Mouse (Mus musculus): ENCODE measurements at regions not wholly inside any gene's neighbourhood (a gene's known extent, or its start where the extent isn't known, plus 50 kb on each side); places are given as distances from the start of the nearest gene placed in this dataset.

DNA sequence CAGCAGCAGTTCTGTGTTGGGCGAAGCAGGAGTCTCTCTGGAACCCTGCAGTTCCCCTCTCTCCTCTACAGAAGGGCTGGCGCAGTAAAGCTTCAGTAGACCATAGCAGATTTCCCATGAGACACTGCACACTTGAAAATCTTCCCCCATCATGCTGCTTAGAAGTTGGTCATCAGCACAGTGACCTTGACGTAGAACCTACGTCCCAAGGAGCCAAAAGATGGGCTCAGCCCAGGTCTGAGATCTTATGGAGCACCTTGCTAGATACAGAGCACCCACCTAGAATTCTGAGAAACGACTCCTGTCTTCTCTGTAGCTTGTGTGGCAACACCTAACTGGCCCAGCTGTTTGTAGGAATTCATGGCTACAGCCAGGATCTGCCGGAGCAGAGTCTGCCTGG lies 51.7 kb upstream of the Hmga2 start:
- H3K4me3 ChIP-seq (ENCODE audit: insufficient read depth, poor library complexity, severe bottlenecking), result no peak overlapping the region
- H3K27me3 ChIP-seq (ENCODE audit: control insufficient read depth, insufficient read depth, insufficient read length), result no peaks in the 10 kb centered on the region
- no peak for TF ChIP-seq MAX (IDR thresholded peaks at IDR 0.05)
- TF ChIP-seq CEBPB (IDR thresholded peaks at IDR 0.05; ENCODE audit: low read depth), result no peak
- TF ChIP-seq CTCF (IDR thresholded peaks at IDR 0.05; ENCODE audit: control insufficient read depth, insufficient read depth, insufficient read length), result no peak
- no peak for TF ChIP-seq USF1 (IDR thresholded peaks at IDR 0.05; ENCODE audit: low read depth)
- no peak for TF ChIP-seq MYOG (IDR thresholded peaks at IDR 0.05; ENCODE audit: control insufficient read depth, extremely low read depth, insufficient read length)
- TF ChIP-seq FOSL1 (IDR thresholded peaks at IDR 0.05; ENCODE audit: insufficient read depth, low read length, poor library complexity, severe bottlenecking), result no peak
- TF ChIP-seq MYOD1 (IDR thresholded peaks at IDR 0.05; ENCODE audit: control insufficient read depth, insufficient read length, low read depth), result no peak
- H3K36me3 ChIP-seq (ENCODE audit: control insufficient read depth, insufficient read depth), result no peaks in the 10 kb centered on the region
- no peaks in the 10 kb centered on the region for H3K79me2 ChIP-seq (ENCODE audit: control insufficient read depth, insufficient read depth)
- H3ac ChIP-seq (ENCODE audit: control insufficient read depth, insufficient read length, low read depth), result no peak overlapping the region
- no peaks in the 10 kb centered on the region for H3K79me3 ChIP-seq (ENCODE audit: low read depth)

DNA sequence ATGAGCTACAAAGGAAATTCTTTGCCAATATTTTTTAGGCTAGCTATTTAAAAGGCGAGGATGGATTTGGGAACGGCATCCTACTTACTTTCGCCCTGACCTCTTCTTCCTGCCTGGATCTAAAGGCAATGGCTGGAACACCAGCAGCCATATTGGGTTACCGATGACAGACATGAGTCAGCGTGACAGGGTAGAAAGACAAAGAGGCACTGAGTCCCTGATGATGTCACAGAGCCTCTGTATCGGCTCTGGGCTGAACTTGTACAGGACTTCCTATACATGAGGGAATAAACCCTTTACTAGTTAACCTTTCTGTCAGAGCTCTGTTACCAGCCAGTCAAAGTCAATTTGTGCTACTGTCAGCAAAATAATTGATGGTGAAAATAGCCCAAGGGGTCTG lies 50.7 kb upstream of the Hmga2 start:
- H3K36me3 ChIP-seq (ENCODE audit: control insufficient read depth, insufficient read depth), result no peaks in the 10 kb centered on the region

More for the DNA sequence above, 50.7 kb upstream of the Hmga2 start:
- TF ChIP-seq CTCF (IDR thresholded peaks at IDR 0.05; ENCODE audit: control insufficient read depth, insufficient read depth, insufficient read length), result no peak
- TF ChIP-seq USF1 (IDR thresholded peaks at IDR 0.05; ENCODE audit: low read depth), result no peak
- TF ChIP-seq CEBPB (IDR thresholded peaks at IDR 0.05; ENCODE audit: low read depth), result no peak
- no peak for TF ChIP-seq MYOD1 (IDR thresholded peaks at IDR 0.05; ENCODE audit: control insufficient read depth, insufficient read length, low read depth)
- no peak for TF ChIP-seq FOSL1 (IDR thresholded peaks at IDR 0.05; ENCODE audit: insufficient read depth, low read length, poor library complexity, severe bottlenecking)
- TF ChIP-seq MAX (IDR thresholded peaks at IDR 0.05), result no peak
- no peak for TF ChIP-seq MYOG (IDR thresholded peaks at IDR 0.05; ENCODE audit: control insufficient read depth, extremely low read depth, insufficient read length)
- no peak overlapping the region for H3K4me3 ChIP-seq (ENCODE audit: insufficient read depth, poor library complexity, severe bottlenecking)
- no peaks in the 10 kb centered on the region for H3K79me3 ChIP-seq (ENCODE audit: low read depth)
- no peaks in the 10 kb centered on the region for H3K79me2 ChIP-seq (ENCODE audit: control insufficient read depth, insufficient read depth)
- H3ac ChIP-seq (ENCODE audit: control insufficient read depth, insufficient read length, low read depth), result no peak overlapping the region
- no peaks in the 10 kb centered on the region for H3K27me3 ChIP-seq (ENCODE audit: control insufficient read depth, insufficient read depth, insufficient read length)
